Mouse (Mus musculus) cerebellum, adult 18-20 months (tissue): ENCODE measurements around the gene Dis3l.

Experiments used
- DNase-seq, 2 experiments: peaks; one replicate each; pipeline ENCODE4 v3.0.0; 2021

The Dis3l gene

DNA sequence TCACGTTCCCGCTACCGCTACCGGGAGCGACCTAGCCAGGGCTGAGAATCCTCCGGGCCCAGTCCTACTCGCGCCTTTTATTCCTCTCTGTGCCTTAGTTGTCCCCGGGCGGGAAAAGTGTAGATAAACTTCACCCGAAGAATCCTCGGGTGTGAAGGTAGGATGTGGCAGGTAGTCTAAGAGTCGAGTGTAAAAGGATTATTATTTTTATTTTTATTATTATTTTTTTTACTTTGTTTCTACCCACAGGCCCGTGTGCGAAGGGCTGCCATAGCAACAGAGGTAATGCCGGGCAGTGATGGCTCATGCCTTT, at the start of gene Dis3l:
Gene Dis3l (minus strand): TSS at position 35 of the 313 bp plus-strand sequence.
- DNase-seq, result no peak

GRCm38 (mm10) chr9:64389576-64390292, 48.6 kb upstream of the Dis3l start:
- no peak for DNase-seq

GRCm38 (mm10) chr9:64386466-64387211, 45.6 kb upstream of the Dis3l start:
- peak; percentile 86 to 87 for DNase-seq

GRCm38 (mm10) chr9:64385511-64386465, 44.7 kb upstream of the Dis3l start, which contains the start of gene Megf11:
TSS of gene Megf11 (plus strand) at chr9:64385626.
- DNase-seq, result peak; percentile 71 to 80

GRCm38 (mm10) chr9:64383021-64383788, 42.1 kb upstream of the Dis3l start:
- DNase-seq, result peak in 1 of 2 experiments; percentile 10

- no peak for DNase-seq
Measured at GRCm38 (mm10) chr9:64376380-64376779, 35.3 kb upstream of the Dis3l start.

- DNase-seq, result no peak
Measured at GRCm38 (mm10) chr9:64371305-64371819, 30.3 kb upstream of the Dis3l start.

GRCm38 (mm10) chr9:64369871-64370270, 28.8 kb upstream of the Dis3l start:
- no peak for DNase-seq

- DNase-seq, result no peak
Measured at GRCm38 (mm10) chr9:64361231-64361950, 20.3 kb upstream of the Dis3l start.

GRCm38 (mm10) chr9:64355627-64356026, 14.5 kb upstream of the Dis3l start:
- DNase-seq, result no peak

DNA sequence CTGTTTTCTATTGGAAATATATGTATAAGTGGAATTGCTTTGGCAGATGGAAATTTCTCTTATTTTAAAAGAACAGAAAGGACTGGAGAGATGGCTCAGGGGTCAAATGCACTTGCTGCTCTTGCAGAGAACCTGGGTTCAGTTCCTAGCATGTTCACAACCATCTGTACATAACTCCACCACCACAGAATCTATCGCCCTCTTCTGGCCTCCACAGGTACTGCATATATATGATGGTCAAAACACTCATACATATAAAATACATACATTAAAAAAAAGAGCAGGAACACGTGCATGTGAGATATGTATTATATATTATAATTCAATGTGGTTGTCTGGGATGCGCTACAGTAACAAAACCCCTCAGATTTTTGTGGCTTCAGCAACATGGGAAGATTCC, 10.1 kb upstream of the Dis3l start:
- no peak for DNase-seq

GRCm38 (mm10) chr9:64349490-64349889, 8.4 kb upstream of the Dis3l start:
- DNase-seq, result no peak

DNA sequence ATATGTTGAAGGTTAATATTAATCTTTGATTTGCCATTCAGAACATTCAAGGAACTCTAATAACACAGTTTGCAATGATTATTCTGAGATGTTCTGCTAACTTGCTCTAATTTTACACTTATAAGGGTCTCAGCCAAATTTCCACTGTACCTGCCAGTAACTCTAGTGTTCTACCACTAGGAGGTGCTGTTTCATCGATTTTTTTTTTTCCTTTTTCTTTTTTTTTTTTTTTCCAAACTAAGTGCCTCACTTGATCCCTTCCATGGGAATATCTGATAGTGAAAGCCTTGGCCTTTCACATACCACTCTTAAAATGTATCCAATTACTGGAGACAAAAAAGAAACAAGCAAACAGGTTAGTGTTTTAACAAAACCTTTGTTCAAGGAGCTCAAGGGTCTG, 6.3 kb upstream of the Dis3l start:
- DNase-seq, result no peak

GRCm38 (mm10) chr9:64345931-64346330, 4.8 kb upstream of the Dis3l start:
- no peak for DNase-seq

DNA sequence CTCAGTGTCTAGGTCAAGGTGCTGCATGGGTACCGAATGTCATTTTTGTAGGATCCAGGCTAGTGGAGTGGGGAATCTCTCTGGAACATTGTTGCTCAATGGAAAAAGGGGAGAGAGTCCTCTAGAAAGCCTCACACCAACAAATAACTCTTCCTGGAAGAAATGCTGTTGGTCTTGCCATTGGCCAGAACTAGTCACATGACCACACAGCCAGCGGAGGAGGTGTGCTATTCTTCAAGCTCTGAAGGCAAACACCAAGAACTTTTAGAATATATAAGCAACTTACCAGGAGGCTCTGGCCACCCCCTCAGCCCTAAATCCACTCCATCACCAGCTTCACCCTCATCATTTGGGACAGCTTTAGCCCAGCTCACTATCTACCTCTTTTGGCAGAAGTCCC, 2.6 kb upstream of the Dis3l start:
- DNase-seq, result no peak

- DNase-seq, result no peak
Measured at GRCm38 (mm10) chr9:64341671-64342070, 583 bp upstream of the Dis3l start.

GRCm38 (mm10) chr9:64340351-64341253, 486 bp downstream of the Dis3l start:
- DNase-seq, result peak; percentile 71 to 83

GRCm38 (mm10) chr9:64339361-64339760, 1.7 kb downstream of the Dis3l start:
- DNase-seq, result peak in 1 of 2 experiments; percentile 20

- no peak for DNase-seq
Measured at GRCm38 (mm10) chr9:64335825-64336224, 5.3 kb downstream of the Dis3l start.

GRCm38 (mm10) chr9:64323976-64324375, 17.1 kb downstream of the Dis3l start:
- DNase-seq, result no peak
